Mouse (Mus musculus): ENCODE data around the gene Bicdl1. TPM values are rescaled to one million over a fixed set of nuclear protein-coding genes. Genes with fewer than 3 reads are reported as not detected.
A peak's percentile ranks its signal among the peaks of the same experiment; 100 is the strongest.

Gene Bicdl1
- polyA plus RNA-seq, 1 experiment = 15.5 TPM

DNA sequence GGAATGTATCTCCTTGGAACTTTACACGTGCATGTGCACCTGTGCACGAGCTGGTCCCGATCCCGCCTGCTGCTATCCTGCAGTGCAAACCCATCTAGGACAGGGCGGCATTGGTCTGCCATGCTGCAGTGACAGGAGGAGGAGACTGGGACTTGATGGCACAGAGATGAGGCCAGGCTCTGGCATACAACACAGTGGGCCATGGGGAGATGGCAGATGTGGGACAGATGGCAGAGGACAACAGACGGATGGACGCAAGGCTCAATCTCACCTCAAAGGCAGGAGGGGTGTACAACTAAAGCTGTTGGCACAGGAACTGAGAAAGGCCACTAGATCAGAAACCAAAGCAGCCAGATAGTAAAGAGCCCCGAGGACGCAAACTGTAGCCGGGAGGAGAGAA is 80.5 kb downstream of the Bicdl1 start:
- 90% methylated on average over 10 of the region's 10 CpGs for WGBS
- no peaks in the 10 kb centered on the region for H3K27me3 ChIP-seq (ENCODE audit: control insufficient read depth, insufficient read depth, low read length)
- H3K36me3 ChIP-seq (ENCODE audit: control insufficient read depth, insufficient read depth, low read length) = peaks cover 16% of the 10 kb centered on the region
- H3K4me1 ChIP-seq (ENCODE audit: control insufficient read depth, insufficient read depth, insufficient read length, low read length) = peaks cover 11% of the 10 kb centered on the region; the same call in 1 of the 2 replicates
- H3K27ac ChIP-seq (ENCODE audit: insufficient read depth, low read depth, low read length) = no peak overlapping the region
- TF ChIP-seq CTCF (IDR thresholded peaks at IDR 0.05; ENCODE audit: extremely low read depth, insufficient read length, insufficient replicate concordance, low read depth, low read length) = no peak
- TF ChIP-seq POLR2A (IDR thresholded peaks at IDR 0.05; ENCODE audit: low read depth, low read length) = no peak
- H3K4me3 ChIP-seq (ENCODE audit: low read depth, low read length) = no peak overlapping the region

DNA sequence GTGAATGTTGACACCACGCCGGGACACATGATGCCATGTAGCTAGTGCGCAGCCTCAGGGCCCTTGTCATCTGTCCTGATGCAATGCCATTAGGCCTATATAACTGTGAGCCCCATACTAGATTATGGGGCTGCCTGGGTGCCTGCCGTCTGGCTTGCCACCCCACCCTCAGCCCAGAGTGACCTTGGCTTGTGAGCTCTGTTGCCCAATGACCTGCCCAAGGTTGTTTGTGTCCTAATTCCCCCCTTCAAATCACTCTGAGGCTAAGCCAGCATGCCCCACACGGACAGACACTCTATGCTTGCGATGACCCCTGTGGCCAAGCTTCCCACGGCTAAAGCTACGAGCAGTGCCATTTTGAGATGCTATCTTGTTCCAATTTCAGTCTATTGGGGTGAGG is 81.7 kb downstream of the Bicdl1 start:
- no peaks in the 10 kb centered on the region for H3K27me3 ChIP-seq (ENCODE audit: control insufficient read depth, insufficient read depth, low read length)
- TF ChIP-seq CTCF (IDR thresholded peaks at IDR 0.05; ENCODE audit: extremely low read depth, insufficient read length, insufficient replicate concordance, low read depth, low read length) = no peak
- WGBS = 92% methylated on average over 8 of the region's 8 CpGs
- peaks cover 11% of the 10 kb centered on the region; the same call in 1 of the 2 replicates for H3K4me1 ChIP-seq (ENCODE audit: control insufficient read depth, insufficient read depth, insufficient read length, low read length)
- H3K36me3 ChIP-seq (ENCODE audit: control insufficient read depth, insufficient read depth, low read length) = peaks cover 24% of the 10 kb centered on the region
- no peak overlapping the region for H3K4me3 ChIP-seq (ENCODE audit: low read depth, low read length)
- no peak overlapping the region for H3K27ac ChIP-seq (ENCODE audit: insufficient read depth, low read depth, low read length)

DNA sequence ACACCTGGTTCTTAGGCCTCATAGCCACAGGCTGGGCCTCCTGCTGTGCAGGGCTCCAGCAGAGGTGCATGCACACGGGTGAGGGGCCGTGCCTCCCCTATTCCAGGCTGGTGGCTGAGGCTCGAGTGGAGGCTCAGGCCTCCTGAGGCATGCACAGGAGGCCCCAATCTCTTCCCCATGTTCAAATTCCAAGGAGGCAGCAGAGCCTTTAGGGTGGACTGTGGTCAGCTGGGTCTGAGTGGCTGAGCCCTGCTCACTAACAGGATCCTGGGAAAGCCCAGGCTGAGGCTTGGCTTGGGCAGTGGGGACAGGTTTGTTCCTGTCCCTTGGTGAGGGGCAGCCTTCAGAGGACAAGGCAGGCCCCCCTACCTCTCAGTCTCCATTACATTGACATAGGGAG is 82.5 kb downstream of the Bicdl1 start:
- no peak overlapping the region for H3K27ac ChIP-seq (ENCODE audit: insufficient read depth, low read depth, low read length)
- 77% methylated on average over 3 of the region's 3 CpGs for WGBS
- peaks cover 31% of the 10 kb centered on the region for H3K36me3 ChIP-seq (ENCODE audit: control insufficient read depth, insufficient read depth, low read length)
- H3K27me3 ChIP-seq (ENCODE audit: control insufficient read depth, insufficient read depth, low read length) = no peaks in the 10 kb centered on the region
- TF ChIP-seq CTCF (IDR thresholded peaks at IDR 0.05; ENCODE audit: extremely low read depth, insufficient read length, insufficient replicate concordance, low read depth, low read length) (no peak), POLR2A (IDR thresholded peaks at IDR 0.05; ENCODE audit: low read depth, low read length) (no peak)
- peaks cover 11% of the 10 kb centered on the region; the same call in 1 of the 2 replicates for H3K4me1 ChIP-seq (ENCODE audit: control insufficient read depth, insufficient read depth, insufficient read length, low read length)
- H3K4me3 ChIP-seq (ENCODE audit: low read depth, low read length) = no peak overlapping the region

DNA sequence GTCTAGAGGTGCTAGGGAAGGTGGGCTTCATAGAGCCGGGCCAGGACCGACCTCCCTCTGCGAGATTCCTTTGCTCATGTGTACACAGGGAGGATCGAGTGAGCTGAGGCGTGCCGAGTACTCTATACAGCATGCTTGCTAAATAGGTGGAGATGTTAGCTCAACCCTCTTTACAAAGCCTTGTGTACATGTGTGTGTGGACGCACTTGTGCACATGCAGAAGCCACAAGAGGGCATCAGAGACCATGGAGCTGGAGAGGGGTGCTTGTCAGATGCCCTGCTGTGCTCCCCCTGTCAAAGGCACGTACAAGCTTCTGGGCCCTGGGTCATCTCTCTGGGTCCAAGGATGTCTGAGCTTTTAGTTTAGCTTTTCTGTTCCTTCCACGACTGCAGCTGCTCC is 87.2 kb downstream of the Bicdl1 start:
- Histone ChIP-seq H3K36me3 (ENCODE audit: control insufficient read depth, insufficient read depth, low read length) (peaks cover 72% of the 10 kb centered on the region), H3K27me3 (ENCODE audit: control insufficient read depth, insufficient read depth, low read length) (no peaks in the 10 kb centered on the region), H3K4me3 (ENCODE audit: low read depth, low read length) (no peak overlapping the region), H3K4me1 (ENCODE audit: control insufficient read depth, insufficient read depth, insufficient read length, low read length) (no peaks in the 10 kb centered on the region), H3K27ac (ENCODE audit: insufficient read depth, low read depth, low read length) (no peak overlapping the region)
- no peak for TF ChIP-seq POLR2A (IDR thresholded peaks at IDR 0.05; ENCODE audit: low read depth, low read length)
- TF ChIP-seq CTCF (IDR thresholded peaks at IDR 0.05; ENCODE audit: extremely low read depth, insufficient read length, insufficient replicate concordance, low read depth, low read length) = no peak
- 79% methylated on average over 9 of the region's 9 CpGs for WGBS

DNA sequence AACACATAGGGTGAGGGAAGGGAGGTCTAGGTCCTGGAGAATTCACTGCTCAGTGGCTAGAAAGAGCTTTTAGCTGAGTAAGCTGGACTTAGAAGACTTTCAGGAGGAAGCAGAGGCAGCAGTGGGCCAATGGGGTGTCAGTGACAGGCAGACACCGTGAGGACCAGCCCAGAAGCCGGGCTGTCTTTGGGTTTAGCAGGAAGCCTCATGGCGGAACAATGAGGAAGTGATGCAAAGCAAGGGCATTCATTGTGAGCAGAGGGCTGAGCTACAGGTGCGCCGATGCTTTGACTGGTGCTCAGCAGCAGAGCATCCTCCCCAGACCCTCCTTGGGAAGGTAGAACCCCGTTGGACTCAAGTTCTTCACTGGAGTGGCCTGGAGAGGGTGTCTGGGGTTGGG is 95.9 kb downstream of the Bicdl1 start:
- no peak overlapping the region for H3K4me3 ChIP-seq (ENCODE audit: low read depth, low read length)
- no peak for TF ChIP-seq POLR2A (IDR thresholded peaks at IDR 0.05; ENCODE audit: low read depth, low read length)
- no peak for TF ChIP-seq CTCF (IDR thresholded peaks at IDR 0.05; ENCODE audit: extremely low read depth, insufficient read length, insufficient replicate concordance, low read depth, low read length)
- peaks cover 24% of the 10 kb centered on the region for H3K36me3 ChIP-seq (ENCODE audit: control insufficient read depth, insufficient read depth, low read length)
- H3K27ac ChIP-seq (ENCODE audit: insufficient read depth, low read depth, low read length) = no peak overlapping the region
- WGBS = 49% methylated on average over 6 of the region's 6 CpGs
- peaks cover 17% of the 10 kb centered on the region for H3K4me1 ChIP-seq (ENCODE audit: control insufficient read depth, insufficient read depth, insufficient read length, low read length)
- no peaks in the 10 kb centered on the region for H3K27me3 ChIP-seq (ENCODE audit: control insufficient read depth, insufficient read depth, low read length)

DNA sequence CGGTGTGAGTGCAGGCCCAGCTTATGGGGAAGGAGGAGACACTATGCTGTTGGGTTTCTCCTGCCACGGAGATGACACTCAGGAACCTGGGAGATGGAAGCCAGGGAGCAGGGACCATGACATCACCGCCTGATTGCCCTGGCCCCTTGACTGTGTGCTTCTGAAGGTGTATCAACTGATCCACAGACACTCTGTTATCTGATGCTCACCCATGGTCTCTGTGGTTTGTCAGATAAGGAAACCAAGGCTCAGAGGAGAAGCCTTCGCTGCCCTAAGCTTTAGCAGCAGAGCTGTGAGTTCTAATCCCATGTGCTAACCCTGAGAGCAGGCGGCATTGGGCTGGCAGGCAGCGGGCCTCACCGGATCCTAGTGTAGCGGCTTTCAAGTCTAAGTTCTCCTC is 97.4 kb downstream of the Bicdl1 start:
- no peak overlapping the region for H3K4me3 ChIP-seq (ENCODE audit: low read depth, low read length)
- 78% methylated on average over 8 of the region's 8 CpGs for WGBS
- no peak for TF ChIP-seq CTCF (IDR thresholded peaks at IDR 0.05; ENCODE audit: extremely low read depth, insufficient read length, insufficient replicate concordance, low read depth, low read length)
- no peak for TF ChIP-seq POLR2A (IDR thresholded peaks at IDR 0.05; ENCODE audit: low read depth, low read length)

DNA sequence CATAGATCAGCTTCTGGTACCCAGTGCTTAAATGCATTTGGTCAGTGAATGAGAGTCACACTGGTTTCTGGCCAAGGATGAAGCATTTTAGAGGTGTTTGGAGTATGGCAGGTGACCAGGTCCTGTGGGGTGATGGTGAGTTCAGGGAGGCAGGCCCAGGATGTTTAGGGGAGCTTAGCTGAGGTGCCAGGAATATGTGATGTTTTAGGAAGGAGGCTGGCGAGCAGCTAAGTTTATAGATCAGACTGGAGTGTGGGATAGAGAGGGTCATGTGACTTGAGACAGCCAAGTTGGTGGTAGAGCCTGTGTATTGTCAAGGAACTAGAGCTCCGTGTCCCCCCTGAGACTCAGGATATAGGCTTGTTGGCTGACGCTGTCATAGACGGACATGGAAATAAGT is 98.4 kb downstream of the Bicdl1 start:
- no peaks in the 10 kb centered on the region for H3K27me3 ChIP-seq (ENCODE audit: control insufficient read depth, insufficient read depth, low read length)
- H3K36me3 ChIP-seq (ENCODE audit: control insufficient read depth, insufficient read depth, low read length) = 0 out of 2 replicates have a peak, but pooled peaks cover 2% of the 10 kb centered on the region
- TF ChIP-seq POLR2A (IDR thresholded peaks at IDR 0.05; ENCODE audit: low read depth, low read length) (no peak), CTCF (IDR thresholded peaks at IDR 0.05; ENCODE audit: extremely low read depth, insufficient read length, insufficient replicate concordance, low read depth, low read length) (no peak)
- H3K4me3 ChIP-seq (ENCODE audit: low read depth, low read length) = no peak overlapping the region
- 69% methylated on average over 4 of the region's 4 CpGs for WGBS
- H3K4me1 ChIP-seq (ENCODE audit: control insufficient read depth, insufficient read depth, insufficient read length, low read length) = peaks cover 17% of the 10 kb centered on the region
- H3K27ac ChIP-seq (ENCODE audit: insufficient read depth, low read depth, low read length) = no peak overlapping the region

More for the DNA sequence above, 97.4 kb downstream of the Bicdl1 start:
- Histone ChIP-seq H3K27me3 (ENCODE audit: control insufficient read depth, insufficient read depth, low read length) (no peaks in the 10 kb centered on the region), H3K27ac (ENCODE audit: insufficient read depth, low read depth, low read length) (no peak overlapping the region), H3K36me3 (ENCODE audit: control insufficient read depth, insufficient read depth, low read length) (peaks cover 10% of the 10 kb centered on the region), H3K4me1 (ENCODE audit: control insufficient read depth, insufficient read depth, insufficient read length, low read length) (peaks cover 17% of the 10 kb centered on the region)

DNA sequence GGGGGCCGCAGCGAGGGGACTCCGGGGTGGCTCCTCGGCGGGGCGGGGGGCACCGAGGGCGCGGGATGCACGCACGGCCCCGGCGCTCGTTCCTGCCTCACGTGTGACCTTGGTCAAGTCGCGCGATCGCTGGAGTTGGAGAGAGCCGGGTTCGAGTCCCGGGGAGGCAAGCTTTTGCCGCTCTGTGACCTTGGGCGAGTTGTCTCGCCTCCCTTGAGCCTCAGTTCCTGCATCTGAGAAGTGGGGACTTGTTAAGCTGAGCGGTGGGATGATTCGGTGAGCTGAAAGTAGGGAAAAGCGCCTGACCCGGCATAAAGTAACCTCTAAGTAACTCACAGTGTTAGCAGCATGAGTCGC is 99.1 kb downstream of the Bicdl1 start:
- Histone ChIP-seq H3K4me3 (ENCODE audit: low read depth, low read length) (peak overlapping the region; percentile 88), H3K36me3 (ENCODE audit: control insufficient read depth, insufficient read depth, low read length) (no peaks in the 10 kb centered on the region), H3K27ac (ENCODE audit: insufficient read depth, low read depth, low read length) (peak overlapping the region; percentile 17; the same call in 1 of the 2 replicates), H3K4me1 (ENCODE audit: control insufficient read depth, insufficient read depth, insufficient read length, low read length) (peaks cover 17% of the 10 kb centered on the region), H3K27me3 (ENCODE audit: control insufficient read depth, insufficient read depth, low read length) (no peaks in the 10 kb centered on the region)
- TF ChIP-seq CTCF (IDR thresholded peaks at IDR 0.05; ENCODE audit: extremely low read depth, insufficient read length, insufficient replicate concordance, low read depth, low read length) (no peak), POLR2A (IDR thresholded peaks at IDR 0.05; ENCODE audit: low read depth, low read length) (no peak)
- 2% methylated on average over 30 of the region's 30 CpGs for WGBS
